Mouse (Mus musculus) C2C12 (cell line): ENCODE data around the gene Prune1. TPM values are rescaled to one million over a fixed set of nuclear protein-coding genes. Genes with fewer than 3 reads are reported as not detected.

Experiments used
- H3K27me3 ChIP-seq: one replicate; pipeline ENCODE4 v1.6.1; 2011; ENCODE audit not compliant: control insufficient read depth, insufficient read depth, insufficient read length
- H3K36me3 ChIP-seq: one replicate; pipeline ENCODE4 v1.6.1; 2011; ENCODE audit not compliant: control insufficient read depth, insufficient read depth
- H3K4me3 ChIP-seq: one replicate; pipeline ENCODE4 v1.5.1; 2011; ENCODE audit warnings: mild to moderate bottlenecking, control low read depth; ENCODE audit not compliant: poor library complexity, insufficient read depth, severe bottlenecking
- H3K79me2 ChIP-seq: one replicate; pipeline ENCODE4 v1.6.1; 2011; ENCODE audit not compliant: control insufficient read depth, insufficient read depth
- H3K79me3 ChIP-seq: one replicate; pipeline ENCODE4 v1.6.1; 2011; ENCODE audit warnings: low read depth, control low read depth
- H3ac ChIP-seq: one replicate; pipeline ENCODE3; 2011; ENCODE audit warnings: low read depth; ENCODE audit not compliant: control insufficient read depth, insufficient read length
- CEBPB ChIP-seq: IDR thresholded peaks from one replicate; pipeline ENCODE4 v1.6.1; 2011; ENCODE audit warnings: low read depth, mild to moderate bottlenecking, control low read depth, moderate library complexity
- CTCF ChIP-seq: IDR thresholded peaks from one replicate; pipeline ENCODE4 v1.5.1; 2011; ENCODE audit not compliant: control insufficient read depth, insufficient read depth, insufficient read length
- FOSL1 ChIP-seq: IDR thresholded peaks from one replicate; pipeline ENCODE4 v1.8.0; 2011; ENCODE audit warnings: mild to moderate bottlenecking, low read length; ENCODE audit not compliant: poor library complexity, insufficient read depth, severe bottlenecking
- MAX ChIP-seq: IDR thresholded peaks from one replicate; pipeline ENCODE4 v1.6.1; 2011; ENCODE audit warnings: mild to moderate bottlenecking, control low read depth
- MYOD1 ChIP-seq: IDR thresholded peaks from one replicate; pipeline ENCODE4 v1.6.1; 2011; ENCODE audit warnings: low read depth; ENCODE audit not compliant: control insufficient read depth, insufficient read length
- MYOG ChIP-seq: IDR thresholded peaks from one replicate; pipeline ENCODE4 v1.6.1; 2011; ENCODE audit not compliant: control insufficient read depth, insufficient read length; ENCODE audit errors: extremely low read depth
- USF1 ChIP-seq: IDR thresholded peaks from one replicate; pipeline ENCODE4 v1.6.1; 2011; ENCODE audit warnings: low read depth, mild to moderate bottlenecking, control low read depth, moderate library complexity
- polyA plus RNA-seq: library from polyadenylated mRNA; unstranded; fragments of >200 nt; fragmentation: generic; extraction: Trizol; gene quantifications from one replicate; pipeline ENCODE4 v1.2.1, GENCODE M21; 2012; ENCODE audit warnings: missing spikeins

Gene Prune1
- polyA plus RNA-seq, 1 experiment, result 16.1 TPM

DNA sequence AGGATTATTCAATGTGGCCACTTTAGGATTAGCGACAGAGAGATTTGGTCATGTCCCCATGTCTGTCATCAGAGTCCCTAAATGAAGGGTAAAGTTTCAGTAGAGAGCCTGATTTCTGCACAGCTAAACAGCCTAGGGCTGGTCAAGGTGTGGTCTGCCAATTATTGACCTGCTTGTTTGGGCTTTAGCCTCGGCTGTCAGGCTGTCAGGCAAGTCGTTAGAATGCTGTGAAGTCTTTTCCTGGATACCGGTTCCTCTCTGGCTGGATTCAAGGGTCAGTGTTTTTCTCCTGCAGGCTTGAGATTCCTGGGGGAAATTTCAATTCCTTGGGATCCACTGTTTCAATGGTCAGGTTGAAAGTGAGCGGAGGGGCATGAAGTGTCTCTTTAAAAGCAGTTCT, 4.1 kb upstream of the Prune1 start:
- no peak for TF ChIP-seq MYOG
- no peak for TF ChIP-seq CEBPB
- TF ChIP-seq FOSL1, result no peak
- TF ChIP-seq CTCF, result no peak
- no peak for TF ChIP-seq MAX
- TF ChIP-seq USF1, result no peak
- TF ChIP-seq MYOD1, result no peak
- Histone ChIP-seq H3K4me3 (no peak overlapping the region), H3K79me3 (peaks cover 7% of the 10 kb centered on the region), H3K36me3 (peaks cover 18% of the 10 kb centered on the region), H3K79me2 (peaks cover 32% of the 10 kb centered on the region), H3K27me3 (no peaks in the 10 kb centered on the region), H3ac (no peak overlapping the region)

DNA sequence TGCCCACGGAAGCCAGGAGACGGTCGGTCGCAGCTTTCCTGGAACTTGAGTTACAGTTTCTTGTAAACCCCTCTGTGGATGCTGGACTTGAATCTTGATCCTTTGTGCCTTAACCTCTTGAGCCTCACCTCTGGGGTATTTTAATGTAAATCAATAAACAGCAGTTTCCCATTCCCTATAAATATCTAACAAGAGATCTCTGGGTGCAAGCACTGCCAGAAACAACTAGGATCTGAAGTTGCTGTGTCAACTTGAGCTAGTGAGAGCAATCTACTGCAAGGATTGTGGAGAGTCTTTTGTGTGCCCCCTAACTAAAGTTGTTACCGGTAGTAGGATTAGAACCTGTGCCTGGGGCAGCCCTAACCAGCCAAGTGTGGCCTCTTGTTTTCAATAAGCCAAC, 3.5 kb upstream of the Prune1 start:
- no peak for TF ChIP-seq MYOG
- TF ChIP-seq USF1, result no peak
- no peak for TF ChIP-seq FOSL1
- TF ChIP-seq CEBPB, result no peak
- TF ChIP-seq MAX, result no peak
- TF ChIP-seq CTCF, result no peak
- TF ChIP-seq MYOD1, result no peak
- no peak overlapping the region for H3K4me3 ChIP-seq
- no peak overlapping the region for H3ac ChIP-seq
- no peaks in the 10 kb centered on the region for H3K27me3 ChIP-seq
- H3K36me3 ChIP-seq, result peaks cover 18% of the 10 kb centered on the region
- peaks cover 38% of the 10 kb centered on the region for H3K79me2 ChIP-seq
- H3K79me3 ChIP-seq, result peaks cover 7% of the 10 kb centered on the region

DNA sequence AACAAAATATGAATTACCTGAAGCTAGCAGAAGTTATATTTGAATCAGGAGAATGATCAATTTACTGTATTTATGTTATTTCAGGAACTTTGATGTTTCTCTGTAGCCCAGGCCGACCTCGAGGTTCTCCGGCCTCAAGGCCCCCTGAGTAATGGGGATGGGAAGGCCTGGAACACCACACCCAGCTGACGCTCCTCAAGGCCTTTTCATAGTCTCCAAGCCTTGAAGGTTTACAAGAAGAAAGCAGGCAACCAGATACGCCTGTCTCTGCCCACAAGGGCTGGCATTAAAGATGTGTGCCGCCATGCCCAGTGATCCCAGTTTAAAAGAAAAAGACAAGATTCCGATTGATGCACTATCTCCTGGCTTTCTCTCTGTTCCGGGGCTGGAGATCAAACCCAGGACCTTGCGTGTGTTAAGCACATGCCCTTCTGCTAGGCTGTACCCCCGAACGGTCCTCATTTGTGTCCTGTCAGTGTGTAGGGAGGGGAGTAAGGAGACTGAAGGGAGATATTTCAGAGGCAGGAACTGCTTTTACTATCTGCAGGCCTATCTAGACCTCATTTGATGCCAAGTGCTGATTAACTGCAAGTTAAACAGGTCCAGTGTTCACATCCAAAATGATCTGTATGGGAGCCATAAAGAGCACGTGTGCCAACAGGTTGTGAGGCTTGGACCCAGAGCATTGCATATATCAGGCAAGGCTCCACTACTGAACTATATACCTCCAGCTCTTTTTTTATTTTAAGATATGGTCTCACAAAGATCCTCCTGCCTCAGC, 2.8 kb upstream of the Prune1 start:
- H3K79me3 ChIP-seq, result peaks cover 7% of the 10 kb centered on the region
- TF ChIP-seq MAX (no peak), CEBPB (no peak), FOSL1 (no peak), MYOD1 (no peak), CTCF (no peak), MYOG (no peak), USF1 (no peak)
- H3K79me2 ChIP-seq, result peaks cover 39% of the 10 kb centered on the region
- H3ac ChIP-seq, result no peak overlapping the region
- no peaks in the 10 kb centered on the region for H3K27me3 ChIP-seq
- peaks cover 15% of the 10 kb centered on the region for H3K36me3 ChIP-seq
- H3K4me3 ChIP-seq, result no peak overlapping the region

DNA sequence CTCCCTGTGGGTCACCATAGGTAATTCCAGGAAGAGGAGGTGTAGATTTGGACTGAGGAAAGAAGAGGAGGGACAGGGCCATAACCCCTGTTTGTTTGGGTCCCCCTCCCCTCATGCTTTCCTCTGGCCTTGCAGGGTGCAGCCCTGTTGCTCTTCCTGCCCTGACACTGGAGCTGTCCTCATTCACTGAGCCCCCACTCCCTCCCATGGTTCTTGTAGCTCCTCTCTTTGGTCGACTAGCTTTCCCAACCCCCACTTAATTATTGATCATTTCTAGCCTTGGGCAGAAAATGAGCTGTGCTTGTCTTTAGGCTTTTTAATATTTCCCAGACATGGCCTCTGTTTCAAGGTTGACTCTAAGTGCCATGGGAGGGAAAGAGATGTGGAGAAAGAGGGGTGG, 2.2 kb upstream of the Prune1 start:
- peaks cover 39% of the 10 kb centered on the region for H3K79me2 ChIP-seq
- peak overlapping the region; percentile 16 for H3ac ChIP-seq
- no peak for TF ChIP-seq CEBPB
- no peak for TF ChIP-seq MYOD1
- TF ChIP-seq MAX, result no peak
- no peak for TF ChIP-seq FOSL1
- TF ChIP-seq USF1, result no peak
- no peak for TF ChIP-seq CTCF
- no peak for TF ChIP-seq MYOG
- peaks cover 10% of the 10 kb centered on the region for H3K36me3 ChIP-seq
- peak overlapping the region; percentile 89 for H3K4me3 ChIP-seq
- peaks cover 7% of the 10 kb centered on the region for H3K79me3 ChIP-seq
- no peaks in the 10 kb centered on the region for H3K27me3 ChIP-seq

DNA sequence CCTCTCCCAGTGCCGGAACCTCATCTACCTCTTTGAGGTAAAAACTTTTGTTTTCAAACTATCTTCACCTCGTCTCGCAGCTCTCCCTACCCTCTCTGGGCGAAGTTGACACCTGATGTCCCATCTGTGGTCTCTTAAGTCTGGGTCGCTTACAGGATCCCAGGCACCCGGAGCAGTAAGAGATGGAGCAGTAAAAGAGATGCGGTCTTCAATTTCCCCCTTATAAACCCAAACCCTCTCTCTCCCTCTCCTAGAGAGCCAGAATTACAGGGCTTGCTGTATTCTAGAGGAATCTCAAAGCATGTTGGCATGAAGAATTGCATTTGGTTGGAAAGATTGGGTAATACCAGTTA, 1.7 kb upstream of the Prune1 start:
- Histone ChIP-seq H3K79me3 (peaks cover 7% of the 10 kb centered on the region), H3K36me3 (peaks cover 10% of the 10 kb centered on the region), H3ac (peak overlapping the region; percentile 95), H3K79me2 (peaks cover 44% of the 10 kb centered on the region), H3K27me3 (no peaks in the 10 kb centered on the region), H3K4me3 (peak overlapping the region; percentile 89)
- no peak for TF ChIP-seq USF1
- no peak for TF ChIP-seq MYOD1
- TF ChIP-seq CEBPB, result no peak
- TF ChIP-seq FOSL1, result no peak
- TF ChIP-seq CTCF, result no peak
- no peak for TF ChIP-seq MYOG
- TF ChIP-seq MAX, result no peak
